Mouse (Mus musculus): ENCODE data around the gene Gm29582.
"Not testable (repeated sequence)": the region's sequence is repeated elsewhere in the genome, so short reads cannot be mapped to it uniquely, and the experiment has no call there.

The Gm29582 gene

GRCm38 (mm10) chrY:30738461-30738860 is at the start of gene Gm29582:
TSS of gene Gm29582 (minus strand) at chrY:30738561.
- not testable (repeated sequence) for DNase-seq (ENCODE audit: low read depth, low spot score)
